Mouse (Mus musculus): Measurements from ENCODE around the gene Fgfbp3. TPM values are rescaled to one million over a fixed set of nuclear protein-coding genes. Genes with fewer than 3 reads are reported as not detected.
A peak's percentile ranks its signal among the peaks of the same experiment; 100 is the strongest.

The Fgfbp3 gene
- polyA plus RNA-seq, 1 experiment from 2014 or later: 7.6 TPM

DNA sequence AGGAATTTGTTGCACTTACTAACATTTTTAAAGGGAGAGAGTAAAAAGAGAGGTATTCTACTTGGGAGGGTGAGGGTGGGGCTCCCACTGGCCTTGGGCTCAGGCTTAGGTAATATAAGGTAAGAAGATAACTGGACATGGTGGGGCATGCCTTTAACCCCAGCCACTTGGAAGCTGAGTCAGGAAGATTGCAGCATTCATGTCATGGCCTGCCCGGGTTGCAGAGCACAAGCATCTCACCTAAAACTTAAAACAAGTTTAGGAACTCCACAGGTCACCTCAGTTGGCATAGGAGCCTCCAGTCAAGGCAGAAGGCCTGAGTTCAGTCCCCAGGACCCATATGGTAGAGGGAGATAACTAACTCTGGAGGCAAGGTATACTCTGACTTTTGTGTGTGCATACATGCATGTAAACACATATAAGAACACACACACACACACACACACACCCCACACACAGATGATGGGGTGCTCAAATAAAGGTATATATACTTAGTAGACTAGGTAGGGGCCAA is 2.5 kb downstream of the Fgfbp3 start:
- ATAC-seq: no peak
- H3K27me3 ChIP-seq (replicated peaks; ENCODE audit: insufficient read depth, low read length): no peaks in the 10 kb centered on the region
- no peaks in the 10 kb centered on the region for H3K36me3 ChIP-seq (ENCODE audit: insufficient read depth, low read length)
- no peaks in the 10 kb centered on the region for H3K4me1 ChIP-seq (ENCODE audit: insufficient read depth, low read depth, low read length)
- no peak for DNase-seq (ENCODE audit: low spot score)
- WGBS: 55% methylated on average over 1 of the region's 1 CpGs
- H3K27ac ChIP-seq (ENCODE audit: low read length): no peak overlapping the region
- H3K4me3 ChIP-seq (ENCODE audit: low read depth, low read length): no peak overlapping the region
- H3K9ac ChIP-seq (replicated peaks; ENCODE audit: low read depth): no peak overlapping the region
- no peaks in the 10 kb centered on the region for H3K9me3 ChIP-seq (ENCODE audit: low read length)
- no peak for TF ChIP-seq CTCF (IDR thresholded peaks at IDR 0.05)
- no peak for TF ChIP-seq EP300 (IDR thresholded peaks at IDR 0.05)
- no peak overlapping the region for H3K4me2 ChIP-seq (replicated peaks; ENCODE audit: low read depth, low read length)

DNA sequence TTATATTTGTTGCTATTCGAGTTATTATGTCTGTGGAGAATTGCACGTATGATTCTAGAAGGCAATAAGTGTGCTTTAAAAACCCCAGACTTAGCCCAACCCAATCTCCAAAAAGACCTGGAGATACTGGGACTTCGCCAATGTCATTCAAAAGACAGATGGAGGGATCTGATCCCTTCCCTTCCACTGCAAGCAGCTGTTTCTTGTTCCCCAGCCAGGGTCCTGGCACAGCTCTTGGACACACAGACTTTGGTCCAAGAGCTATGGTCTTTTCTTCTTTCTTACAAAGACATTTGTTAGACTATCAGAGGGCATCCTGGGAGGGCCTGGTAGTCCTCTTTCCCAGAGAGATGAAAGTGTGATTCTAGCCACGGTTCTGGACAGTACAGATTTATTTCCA is 3.2 kb downstream of the Fgfbp3 start:
- Histone ChIP-seq H3K36me3 (ENCODE audit: insufficient read depth, low read length) (no peaks in the 10 kb centered on the region), H3K27me3 (replicated peaks; ENCODE audit: insufficient read depth, low read length) (no peaks in the 10 kb centered on the region), H3K4me3 (ENCODE audit: low read depth, low read length) (no peak overlapping the region), H3K4me1 (ENCODE audit: insufficient read depth, low read depth, low read length) (no peaks in the 10 kb centered on the region), H3K4me2 (replicated peaks; ENCODE audit: low read depth, low read length) (no peak overlapping the region), H3K9me3 (ENCODE audit: low read length) (no peaks in the 10 kb centered on the region), H3K9ac (replicated peaks; ENCODE audit: low read depth) (no peak overlapping the region), H3K27ac (ENCODE audit: low read length) (no peak overlapping the region)
- no peak for DNase-seq (ENCODE audit: low spot score)
- ATAC-seq: no peak
- TF ChIP-seq EP300 (IDR thresholded peaks at IDR 0.05) (no peak), CTCF (IDR thresholded peaks at IDR 0.05) (no peak)
- whole genome bisulfite sequencing: 72% methylated on average over 4 of the region's 4 CpGs

DNA sequence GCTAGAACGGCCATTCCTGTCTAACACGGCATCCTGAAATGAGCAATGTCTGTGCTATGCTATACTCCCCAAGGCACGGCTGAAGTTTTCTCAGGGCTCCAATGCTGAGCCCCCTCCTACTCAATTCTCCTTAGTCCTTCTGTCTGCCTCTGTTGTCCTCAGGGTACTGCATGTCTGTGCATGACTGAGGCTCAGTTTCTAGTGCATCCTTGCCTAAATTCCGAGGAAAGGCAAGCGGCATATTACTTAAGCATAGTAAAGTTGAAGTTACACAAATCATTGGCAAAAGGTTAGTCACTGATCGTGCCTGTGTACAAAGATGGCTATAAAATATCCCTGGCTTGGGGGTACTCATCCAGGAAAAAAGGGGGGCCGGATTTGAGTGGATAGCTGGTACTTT is 6.4 kb downstream of the Fgfbp3 start:
- no peak overlapping the region for H3K9ac ChIP-seq (replicated peaks; ENCODE audit: low read depth)
- H3K4me1 ChIP-seq (ENCODE audit: insufficient read depth, low read depth, low read length): no peaks in the 10 kb centered on the region
- no peak for ATAC-seq
- no peaks in the 10 kb centered on the region for H3K9me3 ChIP-seq (ENCODE audit: low read length)
- H3K4me3 ChIP-seq (ENCODE audit: low read depth, low read length): no peak overlapping the region
- no peak overlapping the region for H3K4me2 ChIP-seq (replicated peaks; ENCODE audit: low read depth, low read length)
- H3K36me3 ChIP-seq (ENCODE audit: insufficient read depth, low read length): no peaks in the 10 kb centered on the region
- H3K27me3 ChIP-seq (replicated peaks; ENCODE audit: insufficient read depth, low read length): no peaks in the 10 kb centered on the region
- H3K27ac ChIP-seq (ENCODE audit: low read length): no peak overlapping the region
- no peak for DNase-seq (ENCODE audit: low spot score)
- TF ChIP-seq CTCF (IDR thresholded peaks at IDR 0.05) (no peak), EP300 (IDR thresholded peaks at IDR 0.05) (no peak)
- WGBS: 73% methylated on average over 7 of the region's 7 CpGs

DNA sequence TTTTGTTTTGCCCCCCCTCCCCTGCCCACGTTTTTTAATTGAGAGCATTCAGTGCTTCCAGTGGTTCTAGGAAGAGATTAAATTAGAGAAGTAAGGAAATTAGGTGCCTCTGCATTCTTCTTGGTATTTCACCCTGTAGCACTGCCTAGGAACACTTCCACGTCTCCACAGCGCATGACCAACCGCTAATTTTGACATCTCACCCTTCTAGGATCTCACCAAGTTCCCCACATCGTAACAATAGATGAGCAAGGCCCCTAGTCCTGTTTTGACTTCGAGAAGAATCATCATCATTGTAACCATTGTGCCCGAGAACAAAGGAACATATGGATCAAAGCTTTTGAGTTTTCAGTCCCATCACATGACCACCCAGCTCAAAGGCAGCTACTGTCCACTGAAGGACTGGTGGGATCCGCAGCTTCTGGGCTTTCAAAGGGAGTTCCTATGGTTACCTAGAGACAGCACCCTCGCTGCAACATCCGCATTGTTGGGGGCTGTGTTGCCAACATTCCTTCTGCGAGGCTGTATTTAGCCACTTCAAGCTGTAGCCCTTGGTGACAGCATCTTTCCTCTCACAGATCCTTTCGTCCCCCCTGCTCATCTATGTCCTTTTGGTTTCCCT is 8.9 kb downstream of the Fgfbp3 start:
- no peak overlapping the region for H3K4me3 ChIP-seq (ENCODE audit: low read depth, low read length)
- H3K9ac ChIP-seq (replicated peaks; ENCODE audit: low read depth): no peak overlapping the region
- H3K36me3 ChIP-seq (ENCODE audit: insufficient read depth, low read length): no peaks in the 10 kb centered on the region
- no peak overlapping the region for H3K27ac ChIP-seq (ENCODE audit: low read length)
- no peaks in the 10 kb centered on the region for H3K9me3 ChIP-seq (ENCODE audit: low read length)
- no peaks in the 10 kb centered on the region for H3K4me1 ChIP-seq (ENCODE audit: insufficient read depth, low read depth, low read length)
- H3K27me3 ChIP-seq (replicated peaks; ENCODE audit: insufficient read depth, low read length): no peaks in the 10 kb centered on the region
- no peak overlapping the region for H3K4me2 ChIP-seq (replicated peaks; ENCODE audit: low read depth, low read length)
- 48% methylated on average over 12 of the region's 12 CpGs for WGBS
- ATAC-seq: no peak
- no peak for TF ChIP-seq CTCF (IDR thresholded peaks at IDR 0.05)
- no peak for TF ChIP-seq EP300 (IDR thresholded peaks at IDR 0.05)
- DNase-seq (ENCODE audit: low spot score): no peak

DNA sequence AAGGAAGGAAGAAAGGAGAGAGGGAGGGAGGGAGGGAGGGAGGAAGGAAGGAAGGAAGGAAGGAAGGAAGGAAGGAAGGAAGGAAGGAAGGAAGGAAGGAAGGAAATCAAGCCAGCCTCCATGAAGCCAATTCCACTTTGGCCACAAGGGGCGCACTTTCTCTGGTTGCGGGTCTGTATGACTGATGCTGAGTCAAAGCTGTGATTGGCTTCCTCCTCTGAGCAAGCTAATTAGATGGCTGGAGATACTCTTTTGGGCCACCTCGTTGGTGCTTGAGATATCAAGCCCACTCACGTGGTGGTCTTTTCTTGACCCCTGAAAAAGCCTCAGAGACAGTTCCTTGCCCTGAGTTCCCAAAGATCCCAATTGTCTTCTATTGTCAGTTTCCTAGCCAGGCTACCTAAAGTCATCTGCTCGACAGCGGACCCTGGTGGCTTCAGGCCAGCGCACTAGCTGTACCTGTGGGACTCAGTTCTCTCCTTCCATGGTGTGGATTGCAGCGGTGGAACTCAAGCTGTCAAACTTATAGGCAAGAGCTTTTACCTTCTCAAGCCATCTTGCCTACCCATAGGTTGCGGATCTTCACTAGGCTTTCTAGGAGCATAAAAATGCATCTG is 9.6 kb downstream of the Fgfbp3 start:
- no peak overlapping the region for H3K4me2 ChIP-seq (replicated peaks; ENCODE audit: low read depth, low read length)
- H3K4me3 ChIP-seq (ENCODE audit: low read depth, low read length): no peak overlapping the region
- H3K36me3 ChIP-seq (ENCODE audit: insufficient read depth, low read length): no peaks in the 10 kb centered on the region
- H3K27me3 ChIP-seq (replicated peaks; ENCODE audit: insufficient read depth, low read length): no peaks in the 10 kb centered on the region
- ATAC-seq (peak; percentile 75), DNase-seq (ENCODE audit: low spot score) (peak; percentile 69)
- TF ChIP-seq CTCF (IDR thresholded peaks at IDR 0.05) (peak; percentile 74), EP300 (IDR thresholded peaks at IDR 0.05) (no peak)
- H3K9ac ChIP-seq (replicated peaks; ENCODE audit: low read depth): no peak overlapping the region
- 21% methylated on average over 9 of the region's 9 CpGs for WGBS
- no peaks in the 10 kb centered on the region for H3K9me3 ChIP-seq (ENCODE audit: low read length)
- no peak overlapping the region for H3K27ac ChIP-seq (ENCODE audit: low read length)
- H3K4me1 ChIP-seq (ENCODE audit: insufficient read depth, low read depth, low read length): no peaks in the 10 kb centered on the region

DNA sequence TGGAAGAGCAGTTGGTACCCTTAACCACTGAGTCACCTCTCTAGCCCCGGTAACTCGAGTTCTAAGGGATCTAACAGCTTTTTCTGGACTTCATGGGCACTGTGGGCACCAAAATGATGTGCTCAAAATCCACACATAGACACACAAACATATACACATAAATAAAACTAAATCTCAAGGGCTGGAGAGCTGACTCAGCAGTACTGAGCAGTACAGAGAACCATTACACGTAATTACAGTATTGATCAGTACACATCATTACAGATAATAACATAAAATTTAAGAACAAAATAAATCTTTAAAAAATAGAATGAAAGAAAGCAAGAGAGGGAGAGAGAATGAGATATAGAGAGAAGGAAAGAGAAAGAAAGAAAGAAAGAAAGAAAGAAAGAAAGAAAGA is 10.3 kb downstream of the Fgfbp3 start:
- H3K36me3 ChIP-seq (ENCODE audit: insufficient read depth, low read length): no peaks in the 10 kb centered on the region
- H3K4me1 ChIP-seq (ENCODE audit: insufficient read depth, low read depth, low read length): no peaks in the 10 kb centered on the region
- no peak overlapping the region for H3K4me2 ChIP-seq (replicated peaks; ENCODE audit: low read depth, low read length)
- WGBS: 79% methylated on average over 3 of the region's 3 CpGs
- DNase-seq (ENCODE audit: low spot score): no peak
- H3K27ac ChIP-seq (ENCODE audit: low read length): no peak overlapping the region
- no peaks in the 10 kb centered on the region for H3K27me3 ChIP-seq (replicated peaks; ENCODE audit: insufficient read depth, low read length)
- no peak for TF ChIP-seq EP300 (IDR thresholded peaks at IDR 0.05)
- no peak for TF ChIP-seq CTCF (IDR thresholded peaks at IDR 0.05)
- no peak overlapping the region for H3K4me3 ChIP-seq (ENCODE audit: low read depth, low read length)
- no peak for ATAC-seq
- H3K9me3 ChIP-seq (ENCODE audit: low read length): no peaks in the 10 kb centered on the region
- H3K9ac ChIP-seq (replicated peaks; ENCODE audit: low read depth): no peak overlapping the region

All from lung, postnatal 0 days (tissue).